Mouse (Mus musculus) heart, postnatal 0 days (tissue): Measurements from ENCODE around the gene Rubcn.

Source experiments
- CTCF ChIP-seq: IDR thresholded peaks from 2 replicates; pipeline ENCODE4 v1.5.1; 2016; ENCODE audit warnings: antibody characterized with exemption, control low read depth, low read depth
- EP300 ChIP-seq: IDR thresholded peaks from 2 replicates; pipeline ENCODE4 v1.6.1; 2016; ENCODE audit warnings: antibody characterized with exemption, low read depth

DNA sequence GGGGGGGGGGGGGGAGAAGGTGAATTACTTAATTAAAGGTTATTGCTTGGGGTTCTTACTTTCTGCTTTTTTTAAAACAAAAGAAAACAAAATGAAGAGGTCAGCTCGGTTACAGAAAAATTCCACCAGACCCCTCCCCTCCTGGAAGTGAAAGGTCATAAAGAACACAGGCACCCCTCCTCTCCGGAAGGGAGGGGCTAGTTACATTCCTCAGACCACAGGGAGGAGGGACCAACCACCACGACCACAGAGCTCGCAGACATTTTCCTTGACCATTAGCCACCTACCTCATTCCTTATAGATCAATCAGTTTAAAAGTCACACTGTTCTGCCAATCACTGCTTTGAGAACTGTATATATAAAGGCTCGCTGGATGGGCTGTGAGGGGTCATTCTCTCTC is 73.7 kb downstream of the Rubcn start:
- TF ChIP-seq EP300 (no peak), CTCF (no peak)
